Mouse (Mus musculus): ENCODE results near the gene Gtf3c3.

Gene Gtf3c3

GRCm38 (mm10) chr1:54438340-54439079, at the start of gene Gtf3c3:
TSS of gene Gtf3c3 (minus strand) at chr1:54438971.
- peak; percentile 33 to 63 for DNase-seq (ENCODE audit: low read depth in 1 of 2, low spot score in 2 of 2)

- no peak for DNase-seq (ENCODE audit: low read depth in 1 of 2, low spot score in 2 of 2)
These were observed 46.1 kb upstream of the Gtf3c3 start for GRCm38 (mm10) chr1:54484744-54485420.

DNA sequence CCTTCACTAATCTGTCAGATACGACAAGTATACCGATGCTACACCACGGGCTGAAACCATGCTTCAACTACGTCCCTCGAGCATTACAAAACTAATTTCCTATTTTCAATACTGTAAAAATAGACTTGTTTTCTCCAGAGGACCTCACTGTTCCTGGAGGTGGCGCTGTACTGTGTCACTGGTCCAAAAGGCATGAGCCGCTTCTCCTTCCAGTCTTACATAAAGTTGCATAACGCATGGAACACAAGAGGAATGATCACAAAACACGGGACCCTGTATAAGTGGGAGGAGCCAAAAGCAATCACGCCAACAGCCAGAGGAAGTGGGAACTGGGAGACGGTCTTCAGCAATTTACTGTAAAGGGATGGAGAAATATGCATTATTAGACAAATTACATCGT, 41.7 kb upstream of the Gtf3c3 start:
- DNase-seq (ENCODE audit: low read depth in 1 of 2, low spot score in 2 of 2): no peak

DNA sequence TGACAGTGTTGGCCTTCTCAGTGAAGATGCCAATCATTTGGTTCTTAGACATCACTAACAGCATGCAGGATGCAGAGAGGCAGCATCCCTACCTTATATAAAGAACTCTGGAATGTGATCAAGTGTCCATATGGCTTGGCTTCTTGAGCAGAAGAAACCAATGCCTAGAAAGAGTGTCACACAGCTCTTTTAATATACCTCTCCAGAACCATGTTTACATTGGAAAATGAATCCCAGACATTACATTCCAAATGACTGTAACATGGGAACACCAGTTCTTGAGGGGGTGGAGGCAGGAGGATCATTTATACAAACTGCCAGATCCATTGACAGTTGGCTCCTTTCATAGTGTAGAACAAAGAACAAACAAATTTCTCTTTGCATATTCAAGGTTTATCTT, 29.9 kb upstream of the Gtf3c3 start:
- DNase-seq (ENCODE audit: low read depth in 1 of 2, low spot score in 2 of 2): no peak

DNA sequence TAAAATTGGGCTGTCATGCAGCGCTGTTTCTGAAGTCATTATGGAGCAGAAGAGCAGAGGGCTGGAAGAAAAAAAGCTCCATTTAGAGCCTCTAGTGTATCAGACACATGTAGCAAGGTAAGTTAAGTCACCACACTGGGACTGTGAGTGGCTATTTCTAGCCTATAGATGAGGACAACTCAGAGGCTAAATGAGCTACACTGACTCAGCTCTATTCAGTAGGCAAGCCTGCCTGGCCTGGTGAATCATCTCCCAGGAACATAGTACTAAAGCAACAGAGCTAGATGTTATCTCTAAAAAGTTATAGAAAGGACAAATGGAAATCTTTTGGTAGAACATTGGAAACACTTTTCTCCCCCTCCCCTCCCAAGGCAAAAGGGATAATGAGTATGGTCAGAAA, 28.6 kb upstream of the Gtf3c3 start:
- no peak for DNase-seq (ENCODE audit: low read depth in 1 of 2, low spot score in 2 of 2)

DNA sequence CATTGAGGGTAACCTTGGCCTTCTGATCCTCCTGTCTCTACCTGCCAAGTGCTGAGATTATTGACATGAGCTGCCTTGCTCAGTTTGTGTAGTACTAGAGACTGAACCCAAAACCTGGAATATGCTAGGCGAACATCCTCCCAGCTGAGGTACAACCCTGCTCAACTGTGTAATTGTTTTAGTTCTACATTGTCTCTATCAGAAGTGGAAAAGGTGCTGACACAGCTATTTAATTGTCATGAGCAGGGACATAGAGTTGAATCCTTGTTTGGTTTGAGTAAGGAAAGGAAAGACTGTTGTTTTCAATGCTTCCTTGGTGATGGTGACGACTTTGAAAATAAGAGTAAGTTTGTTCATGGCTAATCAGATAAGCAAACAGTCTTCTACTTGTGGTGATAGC, 13.3 kb upstream of the Gtf3c3 start:
- DNase-seq (ENCODE audit: low read depth in 1 of 2, low spot score in 2 of 2): no peak

- DNase-seq (ENCODE audit: low read depth in 1 of 2, low spot score in 2 of 2): no peak
These were observed 10.1 kb upstream of the Gtf3c3 start for GRCm38 (mm10) chr1:54448833-54449232.

GRCm38 (mm10) chr1:54443641-54444040, 4.9 kb upstream of the Gtf3c3 start:
- DNase-seq (ENCODE audit: low read depth in 1 of 2, low spot score in 2 of 2): no peak

DNA sequence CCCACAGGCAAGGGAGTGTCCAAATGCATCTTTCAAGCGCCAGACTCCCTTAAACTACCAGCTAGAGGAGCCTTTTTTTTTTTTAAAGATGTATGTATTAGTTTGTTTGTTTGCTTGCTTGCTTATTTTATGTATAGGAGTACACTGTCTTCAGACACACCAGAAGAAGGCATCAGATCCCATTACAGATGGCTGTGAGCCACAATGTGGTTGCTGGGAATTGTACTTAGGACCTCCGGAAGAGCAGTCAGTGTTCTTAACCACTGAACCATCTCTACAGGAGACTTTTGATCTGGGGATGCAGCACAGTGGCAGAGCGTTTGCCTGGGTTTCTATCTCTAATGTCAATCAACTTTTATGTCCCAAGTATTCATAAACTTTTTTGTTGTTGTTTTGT, 307 bp upstream of the Gtf3c3 start:
- DNase-seq (ENCODE audit: low read depth in 1 of 2, low spot score in 2 of 2): no peak

GRCm38 (mm10) chr1:54422195-54422750, 16.5 kb downstream of the Gtf3c3 start:
- DNase-seq (ENCODE audit: low read depth in 1 of 2, low spot score in 2 of 2): no peak

GRCm38 (mm10) chr1:54421670-54422069, 17.1 kb downstream of the Gtf3c3 start:
- no peak for DNase-seq (ENCODE audit: low read depth in 1 of 2, low spot score in 2 of 2)

DNA sequence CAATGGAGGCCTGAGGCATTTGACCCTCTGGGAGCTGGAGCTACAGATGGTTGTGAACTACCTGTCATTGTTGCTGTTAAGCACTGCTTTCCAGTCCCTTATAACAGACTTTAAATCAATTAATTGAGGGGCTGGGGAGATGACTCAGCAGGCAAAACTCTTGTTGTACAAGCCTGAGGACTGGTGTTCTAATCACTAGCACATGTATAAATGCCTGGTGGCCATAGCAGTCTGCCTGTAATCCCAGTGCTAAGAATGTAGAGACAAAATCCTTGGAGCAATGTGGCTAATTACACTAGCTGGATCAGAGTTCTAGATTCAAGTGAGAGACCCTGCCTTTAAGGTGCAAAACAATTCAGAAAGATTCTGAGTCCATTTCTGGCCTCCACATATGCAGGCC, 36.0 kb downstream of the Gtf3c3 start:
- no peak for DNase-seq (ENCODE audit: low read depth in 1 of 2, low spot score in 2 of 2)

GRCm38 (mm10) chr1:54384221-54384620, 54.5 kb downstream of the Gtf3c3 start:
- DNase-seq (ENCODE audit: low read depth in 1 of 2, low spot score in 2 of 2): no peak

GRCm38 (mm10) chr1:54380978-54381914, 57.5 kb downstream of the Gtf3c3 start:
- DNase-seq (ENCODE audit: low read depth in 1 of 2, low spot score in 2 of 2): no peak

DNA sequence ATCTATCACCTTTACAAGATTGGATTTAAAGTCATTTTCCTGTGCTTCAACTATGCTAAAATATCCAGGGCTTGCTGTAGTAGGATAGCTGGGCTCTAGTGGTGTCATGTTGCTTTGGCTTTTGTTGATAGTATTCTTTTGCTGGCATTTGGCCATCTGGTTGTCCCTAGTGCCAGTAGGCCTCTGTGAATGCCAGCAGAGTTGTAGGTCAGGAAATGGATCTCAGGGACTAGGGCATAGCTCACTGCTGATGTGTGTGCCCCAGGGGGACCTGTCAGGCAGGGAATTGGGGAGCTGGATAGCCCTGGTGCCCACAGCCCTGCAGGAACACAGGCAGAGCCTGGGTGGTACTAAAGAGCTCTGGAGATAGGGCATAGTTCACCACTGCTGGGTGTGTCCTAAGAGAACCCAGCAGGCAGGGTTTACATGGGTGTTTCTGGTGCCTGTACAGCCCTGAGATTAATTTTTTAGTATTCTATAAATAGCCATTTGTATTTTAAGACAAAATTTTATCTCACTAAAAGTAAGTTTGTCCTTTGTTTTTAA, 61.2 kb downstream of the Gtf3c3 start:
- no peak for DNase-seq (ENCODE audit: low read depth in 1 of 2, low spot score in 2 of 2)

DNA sequence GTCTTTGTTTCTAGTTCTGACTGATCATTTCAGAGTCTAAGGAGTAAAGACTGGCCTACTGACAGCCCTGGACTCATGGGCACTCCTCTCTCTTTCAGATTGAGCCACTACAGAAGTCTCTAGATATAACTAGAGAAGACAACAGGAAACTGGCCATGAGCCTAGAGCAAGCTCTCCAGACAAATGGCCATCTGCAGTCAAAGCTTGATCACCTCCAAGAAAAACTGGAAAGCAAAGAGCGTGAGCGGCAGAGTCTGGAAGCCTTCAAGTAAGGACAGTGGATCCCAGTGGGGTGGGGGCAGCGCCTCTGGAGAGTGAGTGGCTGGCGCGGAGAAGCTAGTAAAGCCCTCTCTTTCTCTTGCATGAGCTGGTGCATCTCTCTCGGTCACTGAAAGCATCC, 82.2 kb downstream of the Gtf3c3 start:
- DNase-seq (ENCODE audit: low read depth in 1 of 2, low spot score in 2 of 2): no peak

DNA sequence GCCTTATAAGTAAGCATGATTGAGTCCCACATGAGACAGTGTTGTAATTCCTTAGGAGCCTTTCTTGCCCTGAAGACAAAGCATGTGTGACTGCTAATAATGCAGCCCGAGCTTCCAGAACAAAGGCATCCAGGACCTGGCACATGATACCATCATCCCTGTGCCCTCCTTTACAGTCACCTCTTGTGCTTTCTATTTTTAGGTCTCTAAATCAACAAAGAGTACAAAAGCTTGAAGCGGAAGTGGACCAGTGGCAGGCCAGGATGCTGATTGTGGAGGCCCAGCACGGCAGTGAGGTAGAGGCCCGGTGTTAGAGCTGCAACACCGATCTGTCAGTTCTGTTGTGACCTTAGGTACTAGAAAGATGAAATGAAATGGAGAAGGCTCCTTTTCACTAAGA, 83.3 kb downstream of the Gtf3c3 start:
- no peak for DNase-seq (ENCODE audit: low read depth in 1 of 2, low spot score in 2 of 2)

- no peak for DNase-seq (ENCODE audit: low read depth in 1 of 2, low spot score in 2 of 2)
These were observed 84.0 kb downstream of the Gtf3c3 start for GRCm38 (mm10) chr1:54354786-54355185.
